Mouse (Mus musculus) heart, adult 8-10 months (tissue): ENCODE measurements around the gene Igfn1. TPM values are rescaled to one million over a fixed set of nuclear protein-coding genes. Genes with fewer than 3 reads are reported as not detected.

Experiments used
- DNase-seq: peaks from one replicate; pipeline ENCODE4 v3.0.0; 2022; ENCODE audit warnings: low spot score
- total RNA-seq, 4 experiments: library from RNA; stranded (reverse); gene quantifications; 2 replicates each; pipeline ENCODE4 v1.2.4; 2022

Gene Igfn1
- total RNA-seq, 4 experiments from 2014 or later, result 0.05 to 0.16 (median 0.10) TPM

DNA sequence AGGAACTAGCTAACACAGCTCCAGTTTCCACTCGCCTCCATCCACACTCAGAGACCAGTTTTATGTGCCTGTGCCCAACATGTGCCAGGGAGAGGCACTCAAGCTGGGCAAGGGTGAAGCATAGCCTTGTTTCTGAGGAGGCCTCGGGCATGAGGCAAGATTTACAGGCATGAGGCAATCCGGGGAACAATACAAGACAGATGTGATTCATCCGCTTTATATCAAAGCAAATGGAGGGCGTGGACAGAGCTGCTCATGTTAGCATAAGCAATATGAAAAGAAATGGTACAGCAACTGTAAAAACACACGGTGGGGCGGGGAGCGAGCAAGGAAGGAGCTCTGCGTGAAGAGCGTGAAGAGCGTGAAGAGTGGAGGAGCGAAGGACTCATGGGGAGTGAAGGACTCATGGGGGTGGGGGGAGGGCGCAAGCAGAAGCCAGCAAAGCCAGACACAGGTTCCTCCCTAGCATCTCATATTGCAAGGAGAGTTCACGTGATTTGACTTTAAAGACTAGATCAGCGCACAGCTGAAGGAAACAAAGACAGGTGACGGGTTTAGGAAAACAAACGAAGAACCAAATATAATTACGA lies 72.3 kb downstream of the Igfn1 start:
- DNase-seq, result no peak

DNA sequence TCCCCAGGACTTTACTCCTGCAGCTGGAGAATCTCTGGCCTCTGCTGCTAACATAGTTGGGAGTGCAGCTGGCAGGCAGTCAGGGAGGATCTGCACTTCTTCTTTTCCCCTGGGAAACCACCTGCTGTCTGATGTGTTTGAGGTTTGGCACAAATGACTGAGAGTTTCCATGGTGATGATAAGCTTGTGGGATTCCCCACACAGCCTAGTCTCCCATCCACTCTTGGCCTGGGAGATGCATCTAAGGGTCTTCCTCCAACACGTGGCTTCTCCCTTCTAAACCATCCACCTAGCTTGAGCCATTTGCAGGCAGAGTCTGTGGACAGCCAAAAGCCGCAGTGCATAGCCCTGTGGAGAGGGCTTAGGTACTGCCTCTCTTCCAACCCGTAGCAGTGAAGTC lies 76.3 kb downstream of the Igfn1 start:
- no peak for DNase-seq

DNA sequence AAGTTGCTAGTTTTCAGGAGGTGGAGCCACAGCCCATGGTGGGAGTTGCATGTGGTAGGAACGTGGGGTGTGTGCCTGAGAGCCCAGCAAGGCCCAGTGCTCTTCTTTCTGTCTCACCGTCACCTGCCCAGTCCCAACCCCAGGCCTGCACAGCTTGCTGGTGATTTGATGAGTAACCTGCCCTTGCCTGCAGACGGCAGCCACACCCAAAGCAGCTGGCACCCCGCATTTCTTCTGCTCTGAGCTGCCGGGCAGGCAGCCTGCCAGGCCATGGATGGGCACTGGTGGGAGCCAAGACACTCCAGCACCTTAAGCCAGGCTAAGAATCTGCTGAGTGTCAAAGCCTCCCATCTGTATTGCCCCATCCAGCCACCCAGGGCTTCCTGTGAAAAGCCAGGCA lies 80.3 kb downstream of the Igfn1 start:
- no peak for DNase-seq

DNA sequence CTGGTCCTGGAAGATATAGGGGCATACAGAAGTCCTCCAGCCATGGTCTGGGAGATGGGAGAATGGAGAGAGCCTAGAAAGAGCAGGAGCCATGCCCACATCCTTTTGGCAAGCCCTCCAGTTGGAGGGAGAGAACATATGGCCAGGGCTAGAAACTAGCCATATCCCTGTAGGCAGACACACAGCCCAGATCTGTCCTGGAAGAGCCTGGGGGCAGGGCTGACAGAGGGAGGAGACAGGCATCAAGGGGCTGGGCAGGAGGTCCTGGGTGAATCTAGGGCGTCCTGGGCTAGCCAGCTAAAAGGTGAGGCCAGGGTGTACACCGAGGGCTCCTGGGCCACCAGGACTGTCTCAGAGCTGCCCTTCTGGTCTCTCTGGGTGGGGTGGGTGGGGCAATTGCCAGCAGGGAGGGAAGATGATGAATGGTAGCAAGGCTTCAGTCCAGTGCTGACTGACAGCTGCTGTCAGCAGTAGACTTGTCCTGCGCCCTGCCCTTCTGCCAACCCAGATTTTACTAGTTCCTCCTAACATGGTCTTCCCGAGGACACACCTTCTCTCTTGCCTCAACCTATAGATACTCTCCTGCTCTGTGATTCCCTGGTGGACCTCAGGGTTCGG lies 81.7 kb downstream of the Igfn1 start:
- DNase-seq, result no peak

DNA sequence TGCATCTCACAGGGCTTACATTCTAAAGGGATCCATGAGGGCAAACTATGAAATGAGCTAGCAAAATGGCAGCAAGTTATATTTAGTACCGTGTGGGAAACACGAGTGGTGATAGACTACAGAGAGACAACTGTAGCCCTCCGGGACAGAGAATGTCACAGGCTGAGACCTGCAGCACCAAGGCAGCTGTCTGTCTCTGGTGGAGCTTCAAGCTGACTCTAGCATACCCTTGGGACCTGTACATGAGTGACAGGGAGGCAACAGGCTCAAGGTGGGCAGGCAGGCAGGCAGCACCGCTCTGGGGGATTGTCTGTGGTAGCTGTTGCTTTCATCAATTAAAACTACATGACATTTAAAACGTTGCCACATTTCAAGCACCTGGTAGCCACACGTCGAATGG lies 82.9 kb downstream of the Igfn1 start:
- DNase-seq, result no peak

DNA sequence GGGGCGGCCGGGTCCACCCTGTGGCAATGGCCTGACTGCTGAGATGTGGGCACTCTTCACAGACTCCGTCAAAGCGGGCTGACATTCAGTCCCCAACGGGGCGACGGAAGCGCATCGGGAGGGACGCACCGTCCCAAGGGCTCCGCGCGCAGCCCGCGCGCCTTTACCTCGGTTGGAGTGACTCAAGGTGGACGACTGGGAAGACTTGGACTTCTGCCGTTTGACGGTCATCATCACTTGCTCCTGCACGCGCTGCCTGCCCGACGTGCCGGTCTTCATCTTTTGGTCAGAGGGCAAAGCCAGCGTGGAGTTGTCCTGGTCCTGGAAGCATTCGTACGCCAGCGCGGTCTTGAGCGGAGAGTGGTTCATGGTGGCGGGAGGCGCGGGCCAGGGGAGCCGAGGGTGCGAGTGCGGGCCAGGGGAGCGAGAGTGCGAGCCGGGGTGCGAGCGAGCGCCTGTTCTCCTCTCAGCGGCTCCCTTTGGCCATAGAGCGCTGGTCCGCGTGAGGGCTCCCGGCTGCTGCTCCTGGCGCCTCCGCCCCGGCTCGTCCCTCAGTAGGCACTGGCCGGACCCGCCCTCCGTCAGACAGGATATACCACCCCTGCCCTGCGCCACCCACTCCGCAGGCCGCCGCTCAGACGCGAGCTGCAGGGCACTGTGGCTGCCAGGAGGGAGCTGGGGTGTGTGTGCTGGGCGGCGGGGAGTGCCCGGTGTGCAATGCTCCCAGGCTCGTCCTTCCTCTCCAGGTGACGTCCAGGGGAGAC lies 87.3 kb downstream of the Igfn1 start, which contains the start of gene Pkp1:
Pkp1 (minus strand) TSS at position 564 of the 764 bp plus-strand sequence.
- no peak for DNase-seq

DNA sequence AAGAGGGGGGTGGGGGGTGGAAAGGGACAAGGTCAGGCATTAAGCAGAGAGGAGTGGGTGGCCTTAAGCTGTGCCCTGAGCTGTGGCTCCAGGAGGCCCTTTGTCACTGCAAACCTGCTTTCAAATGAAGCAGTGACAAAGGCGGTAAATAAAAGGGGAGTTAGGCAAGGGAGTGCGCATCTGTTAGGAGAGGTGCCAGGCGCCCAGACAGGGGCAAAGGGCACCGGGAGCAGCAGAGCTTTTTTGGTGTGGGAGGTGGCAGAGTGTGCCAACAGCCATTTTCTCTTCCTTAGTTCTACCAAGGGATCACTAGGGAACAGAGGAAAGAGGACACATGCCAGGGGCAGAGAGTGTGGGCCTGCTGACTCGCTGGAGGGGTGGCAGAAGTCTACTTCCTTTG lies 88.9 kb downstream of the Igfn1 start:
- DNase-seq, result no peak

DNA sequence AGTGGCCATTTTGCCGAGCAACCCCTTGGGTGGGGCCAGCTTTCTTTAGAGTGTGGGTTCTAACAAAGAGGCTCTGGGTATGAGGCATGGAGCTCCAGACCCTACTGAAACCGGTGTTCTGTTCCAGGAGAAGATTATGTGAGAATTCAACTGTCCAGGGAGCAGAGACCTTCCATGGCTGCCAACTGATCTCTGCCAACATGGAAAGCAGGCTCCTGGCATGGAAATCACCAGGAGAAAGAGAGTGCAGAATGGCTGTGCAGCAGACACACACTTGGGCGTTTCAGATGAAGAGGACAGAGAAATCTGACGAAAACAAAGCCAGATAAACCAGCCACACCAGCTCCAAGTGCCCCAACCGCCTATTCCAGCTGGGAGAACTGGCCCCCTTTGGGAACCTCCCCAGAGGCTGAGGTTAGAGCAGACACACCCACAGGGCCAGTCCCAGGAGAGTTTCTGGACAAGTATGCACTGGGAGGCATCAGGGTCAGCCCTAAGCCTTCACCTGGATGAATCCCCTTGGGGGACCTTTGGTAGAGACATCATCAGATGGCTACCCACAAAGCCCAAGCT lies 89.6 kb downstream of the Igfn1 start:
- DNase-seq, result no peak

DNA sequence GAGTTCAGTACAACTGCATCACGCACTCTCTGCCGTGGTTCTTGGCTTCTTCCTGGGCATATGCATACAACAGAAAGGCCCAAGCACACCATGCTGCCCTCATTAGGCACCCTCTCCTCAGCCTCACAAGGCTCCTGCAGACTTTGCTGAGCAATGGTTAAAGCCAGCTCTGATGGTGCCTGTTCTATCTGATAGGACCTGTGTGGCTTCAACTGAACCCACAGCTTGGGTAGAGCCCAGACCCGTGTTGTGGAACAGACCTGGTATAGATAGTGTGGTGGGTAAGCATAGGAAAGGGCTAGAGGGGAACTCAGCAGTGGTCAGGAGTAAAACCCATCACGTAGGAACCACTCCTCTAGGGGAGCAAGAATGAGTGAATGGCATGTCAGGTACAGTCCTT lies 92.5 kb downstream of the Igfn1 start:
- no peak for DNase-seq

DNA sequence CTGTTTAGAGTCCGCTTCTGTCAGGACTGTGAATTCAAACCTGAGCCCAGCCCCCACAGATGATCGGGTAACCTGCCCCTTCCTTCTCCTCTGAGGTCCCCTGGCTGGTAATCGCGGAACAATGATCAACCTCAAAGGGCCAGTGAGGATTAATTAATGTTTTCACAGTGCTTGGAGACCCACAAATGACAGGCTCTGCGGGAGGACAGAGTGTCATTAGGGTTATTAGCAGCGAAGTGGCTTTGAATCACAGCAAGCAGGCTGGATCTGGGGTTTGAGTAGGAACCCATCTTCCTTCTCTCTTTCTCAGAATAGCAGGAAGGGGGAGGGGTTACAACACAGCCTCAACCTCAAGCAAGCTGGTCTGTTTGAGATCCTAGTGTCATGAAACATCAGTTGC lies 96.8 kb downstream of the Igfn1 start:
- DNase-seq, result no peak

DNA sequence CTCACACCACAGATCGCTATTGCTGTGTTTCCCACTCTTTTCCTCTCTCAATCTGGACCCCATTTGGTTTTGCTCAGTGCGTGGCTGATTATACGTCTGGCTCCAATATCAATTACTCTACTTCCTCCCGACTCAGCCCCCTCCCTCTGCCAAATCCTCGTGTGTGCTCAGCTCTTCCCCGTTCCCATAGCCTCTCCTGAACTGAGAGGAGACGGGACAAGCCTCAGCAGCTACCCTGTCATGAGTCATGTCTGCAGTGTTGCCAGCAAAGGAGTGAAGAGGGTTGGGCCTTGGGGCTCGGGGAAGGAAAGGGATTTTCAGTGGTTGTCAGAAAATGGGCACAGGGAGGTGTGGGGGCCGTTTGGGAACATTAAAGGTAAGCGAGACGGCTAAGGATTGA lies 99.4 kb downstream of the Igfn1 start:
- no peak for DNase-seq

Other genes starting within 250 kb of the Igfn1 start
- gene Phlda3, start 240.2 kb downstream of the Igfn1 start, total RNA-seq, result 10 to 100 TPM in 1 of 4 experiments, 1 to 10 TPM in 3; 7.2 to 12.7 (median 8.4) TPM
- gene Tnni1, start 226.9 kb downstream of the Igfn1 start, total RNA-seq, result 1 to 10 TPM in 2 of 4 experiments, under 1 TPM in 2; 0.44 to 2.4 (median 1.1) TPM
- 1 to 10 TPM; 5.0 to 8.6 (median 5.5) TPM for gene Lad1, start 187.7 kb downstream of the Igfn1 start, total RNA-seq
- over 10,000 TPM in 2 of 4 experiments, 1,000 to 10,000 TPM in 2; 8,821 to 11,650 (median 10,060) TPM for gene Tnnt2, start 170.0 kb downstream of the Igfn1 start, total RNA-seq
- not detected for gene Pkp1, start 87.1 kb downstream of the Igfn1 start, total RNA-seq
- gene Tmem9, start 1.8 kb upstream of the Igfn1 start, total RNA-seq, result 10 to 100 TPM; 12.6 to 21.0 (median 17.3) TPM
- gene Ascl5, start 44.5 kb upstream of the Igfn1 start, total RNA-seq, result not detected
- 10 to 100 TPM; 15.3 to 19.4 (median 18.4) TPM for gene Cacna1s, start 46.4 kb upstream of the Igfn1 start, total RNA-seq
- gene Kif21b, start 125.0 kb upstream of the Igfn1 start, total RNA-seq, result 1 to 10 TPM in 1 of 4 experiments, under 1 TPM in 3; 0.57 to 1.3 (median 0.67) TPM
- gene Mroh3, start 206.5 kb upstream of the Igfn1 start, total RNA-seq, result not detected
- not detected for gene Inava, start 227.9 kb upstream of the Igfn1 start, total RNA-seq